Mouse (Mus musculus) ES-Bruce4 (cell line): ENCODE results near the gene Krba1. TPM values are rescaled to one million over a fixed set of nuclear protein-coding genes. Genes with fewer than 3 reads are reported as not detected.
A peak's percentile ranks its signal among the peaks of the same experiment; 100 is the strongest.

Experiments
- H3K27ac ChIP-seq: 2 replicates; pipeline ENCODE4 v1.5.1; 2012; ENCODE audit warnings: low read length, inconsistent platforms; ENCODE audit not compliant: insufficient read depth
- H3K27me3 ChIP-seq: 2 replicates; pipeline ENCODE4 v1.6.1; 2012; ENCODE audit warnings: mild to moderate bottlenecking, low read length, inconsistent platforms; ENCODE audit not compliant: control insufficient read depth, poor library complexity, insufficient read depth, severe bottlenecking
- H3K36me3 ChIP-seq: 2 replicates; pipeline ENCODE4 v1.6.1; 2012; ENCODE audit warnings: inconsistent platforms, mild to moderate bottlenecking, low read length, moderate library complexity; ENCODE audit not compliant: control insufficient read depth, poor library complexity, insufficient read depth, severe bottlenecking
- H3K4me1 ChIP-seq: one replicate; pipeline ENCODE4 v1.8.1; 2011; ENCODE audit warnings: low read length; ENCODE audit not compliant: control insufficient read depth, insufficient read depth
- H3K4me3 ChIP-seq: 2 replicates; pipeline ENCODE4 v1.5.1; 2011; ENCODE audit warnings: low read depth, mild to moderate bottlenecking, low read length
- H3K9ac ChIP-seq: 2 replicates; pipeline ENCODE4 v1.6.1; 2012; ENCODE audit warnings: low read depth, mild to moderate bottlenecking, inconsistent platforms; ENCODE audit not compliant: poor library complexity, severe bottlenecking
- H3K9me3 ChIP-seq: replicated peaks from 2 replicates; pipeline ENCODE4 v1.6.1; 2012; ENCODE audit warnings: mild to moderate bottlenecking, low read length, inconsistent platforms; ENCODE audit not compliant: control insufficient read depth, poor library complexity, insufficient read depth, severe bottlenecking
- CTCF ChIP-seq: IDR thresholded peaks from one replicate; pipeline ENCODE4 v1.8.1; 2011; ENCODE audit warnings: low read depth, low read length
- EP300 ChIP-seq: IDR thresholded peaks from 2 replicates; pipeline ENCODE4 v1.6.1; 2011; ENCODE audit warnings: low read depth, low read length; ENCODE audit not compliant: insufficient read depth
- POLR2A ChIP-seq: IDR thresholded peaks from one replicate; pipeline ENCODE4 v1.8.1; 2011; ENCODE audit warnings: low read length; ENCODE audit not compliant: insufficient read depth
- polyA plus RNA-seq: library from polyadenylated mRNA; stranded (reverse); fragments of >200 nt; gene quantifications from 2 replicates; pipeline ENCODE4 v1.2.4, GENCODE M21; 2011; ENCODE audit warnings: low read depth; ENCODE audit not compliant: missing spikeins, insufficient read depth, insufficient read length

Krba1 gene
- polyA plus RNA-seq, 1 experiment = 17.8 TPM

GRCm38 (mm10) chr6:48444310-48445180, 49.2 kb downstream of the Krba1 start:
- peaks cover 3% of the 10 kb centered on the region for H3K4me1 ChIP-seq

DNA sequence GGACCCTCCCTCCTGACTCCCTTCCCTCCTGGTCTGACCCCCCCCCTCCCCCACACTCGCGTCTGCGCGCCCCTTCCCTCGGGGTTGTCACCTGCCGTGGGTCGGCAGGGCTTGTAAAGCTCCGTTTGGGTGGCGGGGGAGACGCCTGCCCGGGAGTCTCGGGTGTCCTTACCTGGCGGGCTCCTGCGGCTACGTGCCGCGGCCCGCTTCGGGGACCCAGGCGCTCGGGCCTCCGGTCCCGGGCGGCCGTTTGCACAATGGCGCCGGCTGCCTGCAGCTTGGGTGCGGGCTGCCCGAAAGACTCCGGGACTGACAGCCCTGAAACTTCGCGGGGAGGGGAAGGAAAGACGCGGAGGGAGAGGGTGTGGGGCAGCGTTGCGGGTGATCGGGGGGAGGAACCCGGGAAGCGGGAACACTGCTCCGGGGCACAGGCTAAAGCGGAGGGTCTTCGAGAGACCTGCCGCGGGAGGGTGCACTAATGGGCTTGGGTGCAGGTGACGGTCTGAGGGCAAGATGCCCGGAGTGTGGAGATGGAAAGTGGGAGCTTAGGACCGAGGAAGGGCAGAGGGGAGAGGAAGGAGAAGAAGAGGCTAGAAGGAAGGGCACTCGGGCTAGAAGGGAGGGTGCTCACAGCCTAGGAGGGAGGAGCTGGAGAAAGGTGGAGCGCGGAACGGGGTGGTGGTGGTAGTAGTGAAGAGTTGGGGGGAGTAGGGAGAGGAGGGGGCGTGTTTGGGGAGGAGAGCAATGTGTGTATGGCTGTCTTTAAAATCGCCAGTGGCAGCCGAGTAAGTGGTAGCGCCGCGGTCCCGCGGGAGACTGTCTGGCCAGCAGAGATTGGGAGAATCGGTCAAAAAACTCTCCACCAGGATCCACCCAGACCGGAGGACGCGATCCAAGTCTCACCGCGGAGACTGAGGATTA, 50.1 kb downstream of the Krba1 start, which contains the start of gene Zfp467:
Zfp467 (minus strand) TSS at position 645 of the 921 bp plus-strand sequence.
- Histone ChIP-seq H3K36me3 (no peaks in the 10 kb centered on the region), H3K4me1 (no peaks in the 10 kb centered on the region), H3K9me3 (peaks cover 5% of the 10 kb centered on the region; the same call in 1 of the 2 replicates), H3K27ac (no peak within 1 kb of the TSS), H3K9ac (peak within 1 kb of the TSS; percentile 64), H3K27me3 (no peaks in the 10 kb centered on the region; the same call in 1 of the 2 replicates), H3K4me3 (peak within 1 kb of the TSS; percentile 96)
- no peak for TF ChIP-seq CTCF
- no peak for TF ChIP-seq POLR2A
- no peak for TF ChIP-seq EP300

More at GRCm38 (mm10) chr6:48444310-48445180, 49.2 kb downstream of the Krba1 start:
- Histone ChIP-seq H3K27me3 (no peaks in the 10 kb centered on the region; the same call in 1 of the 2 replicates), H3K9ac (peak overlapping the region; percentile 64), H3K4me3 (peak overlapping the region; percentile 96), H3K36me3 (no peaks in the 10 kb centered on the region), H3K9me3 (peaks cover 5% of the 10 kb centered on the region; the same call in 1 of the 2 replicates), H3K27ac (no peak overlapping the region)
- TF ChIP-seq CTCF (no peak), POLR2A (no peak), EP300 (no peak)

GRCm38 (mm10) chr6:48446256-48446655, 50.9 kb downstream of the Krba1 start:
- no peak for TF ChIP-seq CTCF
- TF ChIP-seq EP300 = no peak
- TF ChIP-seq POLR2A = no peak
- Histone ChIP-seq H3K4me3 (no peak overlapping the region), H3K36me3 (no peaks in the 10 kb centered on the region), H3K27me3 (no peaks in the 10 kb centered on the region; the same call in 1 of the 2 replicates), H3K4me1 (no peaks in the 10 kb centered on the region), H3K27ac (no peak overlapping the region), H3K9ac (peak overlapping the region; percentile 64), H3K9me3 (peaks cover 5% of the 10 kb centered on the region; the same call in 1 of the 2 replicates)

GRCm38 (mm10) chr6:48446896-48447295, 51.5 kb downstream of the Krba1 start:
- H3K4me1 ChIP-seq = no peaks in the 10 kb centered on the region
- H3K36me3 ChIP-seq = no peaks in the 10 kb centered on the region
- H3K27me3 ChIP-seq = no peaks in the 10 kb centered on the region; the same call in 1 of the 2 replicates
- H3K9ac ChIP-seq = no peak overlapping the region
- no peak overlapping the region for H3K27ac ChIP-seq
- peaks cover 5% of the 10 kb centered on the region; the same call in 1 of the 2 replicates for H3K9me3 ChIP-seq
- no peak overlapping the region for H3K4me3 ChIP-seq
- no peak for TF ChIP-seq EP300
- TF ChIP-seq POLR2A = no peak
- TF ChIP-seq CTCF = no peak

DNA sequence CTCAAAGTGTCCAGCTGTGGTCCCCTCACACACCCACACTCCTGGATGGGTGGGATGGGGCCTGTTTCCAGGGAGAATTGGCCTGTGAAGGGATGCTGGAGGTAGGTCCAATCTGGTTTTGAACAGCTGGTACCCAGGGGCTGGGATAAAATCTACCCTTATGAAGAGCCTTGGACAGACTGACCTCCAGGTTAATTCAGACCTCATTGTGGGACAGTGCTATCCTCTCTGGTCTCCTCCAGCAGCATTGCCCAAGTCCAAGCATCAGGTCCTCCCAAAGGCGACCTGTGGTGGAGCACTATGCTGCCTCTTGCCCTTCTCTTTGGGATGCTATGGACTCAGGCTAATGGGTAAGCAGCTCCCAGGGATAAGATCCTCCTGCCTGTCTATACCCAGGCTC, 52.5 kb downstream of the Krba1 start, which contains the start of gene Sspo:
Sspo (plus strand) TSS at position 301 of the 400 bp plus-strand sequence.
- H3K4me3 ChIP-seq = no peak within 1 kb of the TSS
- H3K27ac ChIP-seq = no peak within 1 kb of the TSS
- H3K9ac ChIP-seq = no peak within 1 kb of the TSS
- H3K36me3 ChIP-seq = no peaks in the 10 kb centered on the region
- H3K4me1 ChIP-seq = no peaks in the 10 kb centered on the region
- H3K9me3 ChIP-seq = no peaks in the 10 kb centered on the region
- TF ChIP-seq EP300 (no peak), POLR2A (no peak), CTCF (no peak)
- no peaks in the 10 kb centered on the region; the same call in 1 of the 2 replicates for H3K27me3 ChIP-seq
